Mouse (Mus musculus) limb, embryonic 12.5 days (tissue): ENCODE results near the gene Limd1. TPM values are rescaled to one million over a fixed set of nuclear protein-coding genes. Genes with fewer than 3 reads are reported as not detected.

ENCODE experiments used
- ATAC-seq: fragments of 200-750 bp; cut with Nextera tagmentation; 2 replicates; pipeline ENCODE4 v1.8.0; 2017; ENCODE audit warnings: low read depth, moderate TSS enrichment; ENCODE audit not compliant: insufficient number of reproducible peaks, insufficient read depth, low FRiP score, low TSS enrichment
- H3K27ac ChIP-seq: fragments of 300-500 bp; sonication (generic); 2 replicates; pipeline ENCODE4 v1.5.1; 2016; ENCODE audit warnings: mild to moderate bottlenecking, moderate library complexity
- H3K27me3 ChIP-seq: fragments of 300-500 bp; sonication (generic); 2 replicates; pipeline ENCODE4 v1.6.1; 2016; ENCODE audit warnings: mild to moderate bottlenecking, moderate library complexity
- H3K36me3 ChIP-seq: fragments of 300-500 bp; sonication (generic); 2 replicates; pipeline ENCODE4 v1.6.1; 2016; ENCODE audit warnings: mild to moderate bottlenecking, moderate library complexity
- H3K4me1 ChIP-seq: fragments of 300-500 bp; sonication (generic); replicated peaks from 2 replicates; pipeline ENCODE4 v1.6.1; 2016
- H3K4me2 ChIP-seq: fragments of 300-500 bp; sonication (generic); 2 replicates; pipeline ENCODE4 v1.6.1; 2016; ENCODE audit warnings: mild to moderate bottlenecking, moderate library complexity
- H3K4me3 ChIP-seq: fragments of 300-500 bp; sonication (generic); replicated peaks from 2 replicates; pipeline ENCODE4 v1.5.1; 2016; ENCODE audit warnings: mild to moderate bottlenecking
- H3K9ac ChIP-seq: fragments of 300-500 bp; sonication (generic); replicated peaks from 2 replicates; pipeline ENCODE4 v1.6.1; 2016; ENCODE audit warnings: mild to moderate bottlenecking, moderate library complexity
- H3K9me3 ChIP-seq: fragments of 300-500 bp; sonication (generic); 2 replicates; pipeline ENCODE4 v1.6.1; 2016; ENCODE audit warnings: mild to moderate bottlenecking, moderate library complexity
- WGBS: fragments of 180-500 bp; shearing (Covaris S2); methylation state at CpG from one replicate; pipeline ENCODE4 v1.1.7; 2016; 5-methylcytosine and 5-hydroxymethylcytosine counted together
- polyA plus RNA-seq: library from polyadenylated mRNA; unstranded; fragments of >200 nt; fragmentation: Nextera tagmentation; extraction: Ambion mirVana; gene quantifications from 2 replicates; pipeline ENCODE4 v1.2.1, GENCODE M21; 2016

Gene Limd1
- polyA plus RNA-seq, 1 experiment from 2014 or later = 53.6 TPM

DNA sequence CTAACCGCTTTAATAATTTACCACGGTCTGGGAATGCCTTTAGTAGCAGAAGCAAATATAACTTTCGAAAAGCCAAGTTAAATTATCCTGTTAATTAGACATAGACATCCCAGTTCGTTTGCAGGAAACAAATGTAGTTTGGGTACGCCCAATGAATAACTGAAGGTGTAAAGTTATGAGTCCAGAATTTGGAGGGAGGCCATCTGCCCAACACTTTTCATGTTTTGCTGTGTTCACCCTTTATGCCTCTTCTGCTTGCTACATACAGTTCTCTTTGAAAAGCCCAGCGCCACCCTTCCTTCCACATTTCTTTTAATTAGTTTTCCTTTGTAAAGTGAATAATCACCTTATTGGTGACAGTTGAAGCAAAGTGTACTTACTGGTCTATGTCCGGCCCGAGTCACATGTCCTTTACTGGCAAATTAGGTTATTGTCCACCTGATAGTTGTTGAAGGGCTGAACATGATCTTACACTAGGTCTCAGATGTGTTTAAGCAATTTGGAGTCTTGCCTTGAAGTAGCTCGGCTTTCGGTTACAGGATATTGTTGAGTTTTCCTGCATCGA, 52.1 kb downstream of the Limd1 start:
- Histone ChIP-seq H3K4me2 (peak overlapping the region; percentile 71), H3K4me3 (peak overlapping the region; percentile 96), H3K4me1 (peaks cover 18% of the 10 kb centered on the region), H3K36me3 (peaks cover 5% of the 10 kb centered on the region; the same call in 1 of the 2 replicates), H3K27me3 (no peaks in the 10 kb centered on the region), H3K27ac (peak overlapping the region; percentile 95; the same call in 1 of the 2 replicates), H3K9me3 (no peaks in the 10 kb centered on the region), H3K9ac (peak overlapping the region; percentile 96)
- no peak for ATAC-seq
- 42% methylated on average over 11 of the region's 11 CpGs for WGBS

DNA sequence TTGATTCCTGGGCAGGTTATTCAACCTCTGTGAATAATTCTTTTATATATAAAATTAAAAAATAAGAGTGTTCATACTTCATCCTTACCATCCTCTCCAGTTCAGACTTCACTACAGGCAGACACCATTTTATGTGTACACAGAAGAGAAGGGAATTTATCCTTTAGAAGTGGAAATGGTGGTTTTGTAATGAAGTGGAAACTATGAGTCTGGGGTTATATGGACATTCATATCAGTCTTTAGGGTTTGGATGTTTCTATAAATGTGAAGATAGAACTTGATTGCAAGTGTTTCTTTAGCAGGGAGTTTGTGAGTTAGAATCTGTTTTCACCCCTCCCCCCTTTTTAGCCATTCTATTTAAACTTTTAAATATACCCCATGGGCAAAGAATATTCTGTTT, 52.7 kb downstream of the Limd1 start:
- H3K4me3 ChIP-seq = peak overlapping the region; percentile 96; the same call in 1 of the 2 replicates
- 0 out of 2 replicates have a peak overlapping the region, but pooled peaks have one; percentile 32 for H3K9ac ChIP-seq
- H3K27me3 ChIP-seq = no peaks in the 10 kb centered on the region
- H3K27ac ChIP-seq = no peak overlapping the region
- no peak for ATAC-seq
- no peaks in the 10 kb centered on the region for H3K9me3 ChIP-seq
- H3K4me1 ChIP-seq = peaks cover 18% of the 10 kb centered on the region
- H3K4me2 ChIP-seq = peak overlapping the region; percentile 71
- H3K36me3 ChIP-seq = peaks cover 5% of the 10 kb centered on the region; the same call in 1 of the 2 replicates

DNA sequence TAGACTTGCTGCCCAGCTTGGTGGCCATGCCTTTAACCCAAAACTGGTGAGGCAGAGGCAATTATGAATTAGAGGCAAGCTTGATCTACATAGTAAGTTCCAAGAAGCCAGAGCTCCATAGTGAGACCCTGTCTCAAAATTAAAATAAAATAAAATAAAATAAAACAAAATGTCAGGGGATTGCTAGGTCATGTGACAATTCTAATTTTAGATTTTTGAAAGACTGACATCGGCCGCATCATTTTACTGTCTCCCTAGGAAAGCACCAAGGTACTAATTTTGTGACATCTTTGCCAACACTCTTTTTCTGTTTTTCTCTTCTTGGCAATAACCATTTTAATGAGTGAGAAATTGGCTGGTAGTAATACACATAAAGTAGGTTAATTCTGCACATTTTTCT, 58.1 kb downstream of the Limd1 start:
- Histone ChIP-seq H3K27me3 (no peaks in the 10 kb centered on the region), H3K9ac (no peak overlapping the region), H3K4me3 (no peak overlapping the region), H3K4me2 (no peak overlapping the region), H3K9me3 (no peaks in the 10 kb centered on the region), H3K36me3 (peaks cover 5% of the 10 kb centered on the region; the same call in 1 of the 2 replicates), H3K27ac (no peak overlapping the region), H3K4me1 (peaks cover 10% of the 10 kb centered on the region)
- 94% methylated on average over 2 of the region's 2 CpGs for WGBS
- ATAC-seq = no peak

DNA sequence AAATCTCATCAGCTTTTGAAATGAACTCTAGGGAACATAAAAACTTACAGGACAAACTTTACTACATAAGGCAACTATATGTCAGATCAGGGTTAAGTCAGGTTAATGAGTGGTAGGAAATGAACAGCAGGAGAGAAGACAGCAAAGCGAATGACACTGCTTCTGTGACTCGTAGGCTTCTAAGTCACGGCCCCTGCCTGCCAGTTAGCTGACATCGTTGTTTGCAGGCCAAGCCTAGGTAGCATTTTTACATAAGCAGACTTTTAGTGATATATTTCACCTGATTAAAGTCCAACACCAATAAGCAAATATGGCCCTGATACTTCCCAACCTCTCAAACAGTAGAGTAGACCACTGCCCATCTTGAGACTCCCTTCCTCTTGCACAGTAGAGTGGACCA, 59.7 kb downstream of the Limd1 start:
- H3K9ac ChIP-seq = no peak overlapping the region
- H3K36me3 ChIP-seq = peaks cover 5% of the 10 kb centered on the region; the same call in 1 of the 2 replicates
- H3K4me1 ChIP-seq = 0 out of 2 replicates have a peak, but pooled peaks cover 6% of the 10 kb centered on the region
- no peak for ATAC-seq
- no peak overlapping the region for H3K27ac ChIP-seq
- H3K27me3 ChIP-seq = no peaks in the 10 kb centered on the region
- H3K4me2 ChIP-seq = no peak overlapping the region
- H3K9me3 ChIP-seq = no peaks in the 10 kb centered on the region
- H3K4me3 ChIP-seq = no peak overlapping the region
- WGBS = 28% methylated on average over 4 of the region's 4 CpGs

DNA sequence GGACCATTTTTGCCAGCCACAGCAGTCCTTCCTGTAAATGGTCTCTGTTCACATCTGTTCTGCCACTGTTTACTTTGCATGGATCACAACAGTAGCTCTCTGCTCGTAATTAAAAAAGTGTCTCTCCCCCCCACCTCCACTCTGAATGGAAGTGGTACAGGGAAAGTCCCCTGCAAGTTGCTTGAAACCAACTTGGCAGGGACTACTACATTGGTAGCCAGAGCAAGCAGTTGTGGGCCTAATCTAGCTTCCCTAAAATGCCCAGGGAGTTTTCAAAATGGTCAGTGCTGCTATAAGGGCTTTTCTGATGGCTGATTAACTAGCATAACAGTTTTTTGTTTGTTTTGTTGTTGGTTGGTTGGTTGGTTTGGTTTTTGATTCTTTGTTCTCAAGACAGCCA, 60.6 kb downstream of the Limd1 start:
- Histone ChIP-seq H3K27me3 (no peaks in the 10 kb centered on the region), H3K9me3 (no peaks in the 10 kb centered on the region), H3K9ac (no peak overlapping the region), H3K27ac (no peak overlapping the region), H3K4me3 (no peak overlapping the region), H3K36me3 (peaks cover 14% of the 10 kb centered on the region; the same call in 1 of the 2 replicates), H3K4me2 (no peak overlapping the region), H3K4me1 (0 out of 2 replicates have a peak, but pooled peaks cover 6% of the 10 kb centered on the region)
- 44% methylated on average over 1 of the region's 1 CpGs for WGBS
- no peak for ATAC-seq

DNA sequence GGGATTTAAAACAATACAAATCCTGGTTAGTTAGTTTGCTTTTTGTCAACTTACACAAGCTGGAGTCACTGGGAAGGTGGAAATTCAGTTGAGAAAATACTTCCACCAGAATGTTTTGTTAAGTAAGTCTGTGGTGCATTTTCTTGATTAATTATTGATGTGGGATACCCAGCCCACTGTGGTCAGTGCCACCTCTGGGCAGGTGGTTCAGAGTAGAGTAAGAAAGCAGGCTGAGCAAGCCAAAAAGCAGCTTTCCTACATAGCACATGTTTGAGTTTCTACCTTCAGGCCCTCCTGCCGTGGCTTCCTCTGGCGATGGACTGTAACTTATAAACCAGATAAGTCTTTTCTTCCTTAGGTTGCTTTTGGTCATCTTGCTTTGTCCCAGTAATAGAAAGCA, 61.3 kb downstream of the Limd1 start:
- no peaks in the 10 kb centered on the region for H3K9me3 ChIP-seq
- no peak overlapping the region for H3K4me2 ChIP-seq
- H3K36me3 ChIP-seq = peaks cover 13% of the 10 kb centered on the region; the same call in 1 of the 2 replicates
- WGBS = 85% methylated on average over 2 of the region's 2 CpGs
- H3K27me3 ChIP-seq = no peaks in the 10 kb centered on the region
- H3K27ac ChIP-seq = no peak overlapping the region
- no peak for ATAC-seq
- no peak overlapping the region for H3K4me3 ChIP-seq
- H3K9ac ChIP-seq = no peak overlapping the region
- H3K4me1 ChIP-seq = 0 out of 2 replicates have a peak, but pooled peaks cover 6% of the 10 kb centered on the region

DNA sequence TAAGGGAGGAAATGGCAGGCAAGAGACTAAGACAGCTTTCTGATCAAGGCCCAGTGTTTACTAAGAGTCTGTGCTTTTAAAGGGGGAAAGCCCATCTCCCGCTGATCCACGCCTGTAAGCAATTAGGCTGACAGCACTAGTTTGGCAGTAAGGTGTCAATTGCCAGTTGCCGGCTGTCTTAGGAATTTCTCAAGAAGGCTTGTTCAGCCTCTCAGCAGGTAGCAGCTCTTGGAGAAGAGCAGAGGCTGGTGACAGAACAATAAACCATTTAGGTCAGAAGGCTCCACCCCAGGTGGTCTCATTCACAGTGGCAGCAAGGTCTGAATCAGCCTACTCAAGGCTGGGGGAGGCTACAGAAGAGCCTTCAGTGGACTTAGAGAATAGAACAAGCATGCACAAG, 76.1 kb downstream of the Limd1 start:
- H3K27ac ChIP-seq = no peak overlapping the region
- no peaks in the 10 kb centered on the region for H3K4me1 ChIP-seq
- ATAC-seq = no peak; the same call in 1 of the 2 replicates
- peaks cover 91% of the 10 kb centered on the region for H3K36me3 ChIP-seq
- no peak overlapping the region for H3K9ac ChIP-seq
- H3K4me3 ChIP-seq = no peak overlapping the region
- H3K27me3 ChIP-seq = no peaks in the 10 kb centered on the region
- 8% methylated on average over 3 of the region's 3 CpGs for WGBS
- H3K9me3 ChIP-seq = no peaks in the 10 kb centered on the region
- no peak overlapping the region for H3K4me2 ChIP-seq

Other genes with a start within 250 kb of the Limd1 start
- 15.3 and 17.0 TPM in 2 replicates for gene Tmem158, start 217.9 kb upstream of the Limd1 start, polyA plus RNA-seq
- 1,119 and 1,204 TPM in 2 replicates for gene Lars2, start 111.8 kb upstream of the Limd1 start, polyA plus RNA-seq
- 50.1 and 52.0 TPM in 2 replicates for gene Sacm1l, start 51.1 kb downstream of the Limd1 start, polyA plus RNA-seq
- gene Slc6a20b, start 153.9 kb downstream of the Limd1 start, polyA plus RNA-seq = 0.17 and 0.24 TPM in 2 replicates
- gene Ccr9, start 199.7 kb downstream of the Limd1 start, polyA plus RNA-seq = 0.13 and 0.14 TPM in 2 replicates
- not detected in 2 replicates for gene Slc6a20a, start 200.2 kb downstream of the Limd1 start, polyA plus RNA-seq
- 50.0 and 56.2 TPM in 2 replicates for gene Lztfl1, start 239.0 kb downstream of the Limd1 start, polyA plus RNA-seq